Mouse (Mus musculus): ENCODE data around the gene Psap.
A peak's percentile ranks its signal among the peaks of the same experiment; 100 is the strongest.

Gene Psap

DNA sequence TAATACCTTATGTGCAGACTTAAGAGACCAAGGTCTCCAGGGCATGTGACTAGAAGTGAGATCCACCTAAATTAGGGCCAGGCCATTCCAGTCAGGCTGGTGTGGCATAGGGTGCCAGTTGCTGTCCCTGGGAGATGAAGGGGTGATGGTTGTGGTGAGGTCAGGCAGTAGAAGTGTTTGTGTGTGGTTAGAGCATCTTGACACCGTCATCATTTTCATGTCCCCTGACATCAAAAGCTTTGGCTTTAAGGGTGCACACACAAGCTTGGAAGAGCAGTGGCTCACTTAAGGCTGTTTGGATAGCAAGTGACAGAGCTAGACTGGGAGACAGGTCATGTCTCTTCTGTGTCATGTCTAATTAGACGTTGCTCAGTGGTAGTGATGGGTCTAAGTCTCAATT lies 10.3 kb downstream of the Psap start:
- DNase-seq (ENCODE audit: inconsistent ontology term): no peak

DNA sequence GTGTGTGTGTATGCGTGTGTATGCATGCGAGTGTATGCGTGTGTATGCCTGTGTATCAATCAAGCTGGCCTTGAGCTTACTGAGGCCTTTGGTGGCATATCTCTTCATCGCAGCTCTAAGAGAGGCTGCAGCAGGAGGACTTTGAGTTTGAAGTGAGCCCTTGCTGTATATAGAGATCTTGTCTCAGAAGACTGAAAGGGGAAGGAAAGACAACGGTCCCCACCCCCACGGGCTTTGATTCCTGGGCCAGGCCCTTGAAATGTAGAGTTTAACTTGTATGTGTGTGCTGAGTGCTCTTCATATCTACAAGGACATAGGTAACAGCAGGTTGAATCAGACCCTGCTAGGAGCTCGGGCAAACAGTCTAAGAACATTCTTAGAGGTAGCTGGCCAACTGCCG lies 11.8 kb downstream of the Psap start:
- DNase-seq (ENCODE audit: inconsistent ontology term): no peak

DNA sequence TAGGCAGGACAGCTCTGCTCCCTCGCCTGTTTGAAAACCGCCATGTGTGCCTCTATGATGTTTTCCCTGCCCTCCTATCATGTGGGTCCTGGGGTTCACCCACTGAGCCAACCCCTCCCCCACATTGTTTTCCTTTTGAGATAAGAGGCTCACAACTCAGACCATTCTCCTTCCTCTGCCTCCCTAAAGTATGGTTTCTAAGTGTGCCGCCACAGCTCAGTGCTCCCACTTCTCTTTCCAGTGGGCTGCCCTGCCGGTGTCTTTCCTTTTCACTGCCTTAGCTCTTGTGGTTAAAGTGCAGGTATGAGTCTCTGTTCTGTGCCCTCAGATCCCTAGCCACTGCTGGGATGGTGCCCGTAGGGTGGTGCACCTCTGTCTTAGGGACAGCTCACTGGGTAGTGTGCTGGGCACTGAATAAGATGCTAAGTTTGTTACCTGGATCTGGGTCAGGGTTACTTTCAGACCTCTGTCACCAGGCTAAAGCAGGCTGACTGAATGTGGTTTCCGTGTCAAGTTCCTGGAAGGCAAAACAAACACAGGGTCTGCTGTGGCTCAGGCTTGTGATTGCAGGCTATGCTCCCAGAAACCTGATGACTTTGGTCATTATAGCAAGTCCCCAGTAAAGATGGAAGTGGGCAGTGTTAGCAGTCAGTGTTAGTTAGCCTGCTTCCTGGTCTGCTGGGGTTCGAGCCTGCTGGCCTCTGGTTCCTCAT lies 12.8 kb downstream of the Psap start:
- no peak for DNase-seq (ENCODE audit: inconsistent ontology term)

DNA sequence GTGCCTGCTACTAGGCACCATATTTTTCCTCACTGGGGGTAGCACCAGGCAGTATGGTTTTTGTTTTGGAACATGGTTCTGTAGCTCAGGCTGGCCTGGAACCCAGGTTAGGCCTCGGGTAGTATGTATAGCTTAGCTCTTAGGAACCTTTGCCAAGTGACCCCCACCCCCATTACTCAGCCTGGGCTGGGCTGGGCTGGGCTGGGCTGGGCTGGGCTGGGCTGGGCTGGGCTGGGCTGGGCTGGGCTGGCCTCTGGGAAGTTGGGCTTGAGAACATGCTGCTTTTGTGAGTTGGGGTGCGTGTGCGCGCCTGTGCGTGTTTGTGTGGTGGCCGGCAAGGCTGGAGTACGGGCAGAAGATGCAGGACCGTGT lies 13.3 kb downstream of the Psap start:
- no peak for DNase-seq (ENCODE audit: inconsistent ontology term)

DNA sequence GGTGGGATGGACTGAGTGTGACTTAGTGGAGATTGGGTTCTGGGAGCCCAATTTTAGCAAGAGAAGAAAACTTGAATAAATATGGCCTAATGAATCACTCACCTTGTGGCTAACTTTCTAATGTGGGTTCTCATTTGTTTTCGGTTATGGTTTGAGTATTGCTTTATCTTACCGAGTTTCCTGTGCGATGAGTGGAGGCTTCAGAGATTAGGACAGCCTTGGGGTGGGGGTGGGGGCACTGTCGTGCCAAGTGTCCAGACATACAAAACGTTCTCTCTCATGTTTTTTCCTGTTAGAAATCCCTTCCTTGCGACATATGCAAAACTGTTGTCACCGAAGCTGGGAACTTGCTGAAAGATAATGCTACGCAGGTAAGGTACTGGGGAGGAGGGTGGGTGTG lies 14.8 kb downstream of the Psap start:
- DNase-seq (ENCODE audit: inconsistent ontology term): no peak

DNA sequence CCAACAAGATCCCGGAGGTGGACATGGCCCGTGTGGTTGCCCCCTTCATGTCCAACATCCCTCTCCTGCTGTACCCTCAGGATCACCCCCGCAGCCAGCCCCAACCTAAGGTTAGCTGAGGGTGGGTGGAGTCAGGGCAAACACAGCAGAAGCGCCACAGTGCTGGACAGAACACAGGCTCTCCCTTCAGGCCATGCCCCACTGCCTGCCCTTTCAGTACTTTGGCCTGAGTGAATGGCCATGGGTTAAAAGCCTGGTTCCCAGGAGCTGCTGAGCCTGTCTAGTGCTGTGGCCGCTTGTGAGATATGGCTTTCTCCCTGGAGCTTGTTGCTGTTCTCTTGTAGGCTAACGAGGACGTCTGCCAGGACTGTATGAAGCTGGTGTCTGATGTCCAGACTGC lies 17.2 kb downstream of the Psap start:
- DNase-seq (ENCODE audit: inconsistent ontology term): no peak

DNA sequence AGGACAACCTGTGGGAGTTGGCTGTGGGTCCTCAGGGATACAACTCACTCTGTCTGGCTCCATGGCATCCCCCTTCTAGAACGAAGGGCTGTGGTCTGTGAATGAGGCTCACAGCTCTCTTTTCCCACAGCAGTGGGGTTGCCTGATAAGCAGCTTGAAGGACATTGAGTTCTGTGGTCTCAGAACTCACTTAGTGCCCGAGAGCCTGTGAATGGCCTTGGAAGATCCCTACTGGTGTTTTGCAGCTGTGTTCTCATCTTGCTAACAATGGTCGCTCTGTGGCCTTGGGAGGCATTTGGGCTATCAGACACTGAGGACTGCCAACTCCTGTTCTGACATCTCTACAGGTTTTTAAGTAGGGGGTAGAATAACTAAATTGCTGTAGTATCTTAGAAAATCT lies 17.9 kb downstream of the Psap start:
- no peak for DNase-seq (ENCODE audit: inconsistent ontology term)

DNA sequence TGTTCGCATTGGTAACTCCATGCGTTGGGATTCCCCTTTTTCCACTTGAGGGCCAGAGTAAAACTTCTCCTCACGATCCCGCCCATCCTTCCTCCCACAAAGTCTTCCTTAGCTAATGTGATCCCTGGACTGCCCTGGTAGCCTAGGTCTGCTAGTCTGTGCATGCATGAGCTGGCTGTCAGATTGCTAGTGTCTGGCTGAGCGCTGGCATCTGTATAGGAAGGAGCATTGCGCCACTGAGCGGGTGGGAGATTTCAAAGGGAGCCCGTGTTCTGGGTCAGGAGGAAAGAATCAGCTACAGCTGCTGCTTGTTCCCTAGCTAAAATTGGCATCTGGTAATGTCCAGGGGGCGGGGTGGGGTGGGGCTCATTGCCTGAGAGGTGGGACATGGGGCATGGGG lies 18.6 kb downstream of the Psap start:
- no peak for DNase-seq (ENCODE audit: inconsistent ontology term)

DNA sequence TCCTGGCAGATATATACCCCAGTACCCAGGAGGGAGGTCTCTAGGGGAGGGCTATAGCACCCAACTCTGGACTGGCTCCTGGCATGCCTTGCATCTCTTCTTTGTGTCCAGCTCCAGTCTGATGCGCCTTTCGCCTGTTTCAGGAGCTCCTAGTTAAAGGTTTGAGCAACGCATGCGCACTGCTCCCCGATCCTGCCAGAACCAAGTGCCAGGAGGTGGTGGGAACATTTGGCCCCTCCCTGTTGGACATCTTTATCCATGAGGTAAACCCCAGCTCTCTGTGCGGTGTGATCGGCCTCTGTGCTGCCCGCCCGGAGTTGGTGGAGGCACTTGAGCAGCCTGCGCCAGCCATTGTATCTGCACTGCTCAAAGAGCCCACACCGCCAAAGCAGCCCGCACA lies 22.2 kb downstream of the Psap start:
- no peak for DNase-seq (ENCODE audit: inconsistent ontology term)

DNA sequence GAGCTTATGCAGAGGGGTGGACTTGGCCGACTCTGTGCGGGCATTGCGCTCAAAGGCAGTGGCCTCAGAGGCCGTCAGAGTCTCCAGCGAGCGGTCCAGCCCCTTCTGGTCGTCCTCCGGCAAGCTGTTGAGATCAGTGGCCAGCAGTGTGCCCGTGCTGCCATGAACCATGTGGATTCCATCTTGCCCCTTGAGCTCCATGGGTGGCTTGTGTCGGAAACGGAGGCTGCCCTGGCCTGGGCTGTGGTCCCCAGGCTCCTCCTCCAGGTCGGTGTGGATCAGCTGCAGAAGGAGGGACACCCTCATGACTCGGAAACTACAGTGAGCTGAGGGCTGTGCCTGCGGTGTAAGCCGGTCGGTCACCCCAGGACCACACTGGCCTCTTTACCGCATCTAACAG lies 26.0 kb downstream of the Psap start:
- no peak for DNase-seq (ENCODE audit: inconsistent ontology term)

DNA sequence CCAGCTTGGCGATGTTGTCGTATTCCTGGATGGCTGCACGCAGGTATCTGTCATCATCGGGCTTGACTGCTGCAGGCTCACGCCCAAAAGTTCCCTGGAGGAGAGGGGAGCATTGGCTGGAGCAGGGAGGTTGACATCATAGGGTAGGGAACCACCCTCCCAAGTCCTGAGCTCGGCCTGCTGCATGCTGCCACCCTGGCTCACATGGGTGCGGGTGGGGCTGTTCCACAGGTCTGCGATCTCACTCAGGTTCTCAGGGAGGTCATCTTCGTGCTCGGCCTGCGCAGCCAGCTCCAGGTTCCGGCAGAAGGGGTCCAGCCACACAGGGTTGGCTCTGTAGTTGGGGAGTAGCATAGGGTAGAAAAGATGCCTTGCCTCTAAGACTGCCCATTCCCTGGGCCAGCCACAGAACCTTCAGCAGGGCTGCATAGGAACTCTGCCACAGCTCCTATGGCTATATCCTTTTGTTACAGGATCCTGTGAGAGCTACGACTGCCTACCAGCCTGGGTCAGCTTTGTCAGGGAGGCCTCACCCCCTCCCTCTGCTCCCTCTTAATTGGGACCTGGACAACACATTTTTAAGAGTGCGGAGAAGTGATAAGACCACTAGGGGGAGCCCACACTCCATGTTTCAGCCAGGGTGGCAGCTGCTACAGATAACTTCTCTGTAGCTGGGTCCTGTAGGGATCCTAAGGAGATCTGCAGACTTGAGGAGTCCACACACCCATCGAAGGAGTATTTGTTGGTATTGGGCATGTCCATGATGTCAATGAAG lies 27.6 kb downstream of the Psap start:
- peak; percentile 79 for DNase-seq (ENCODE audit: inconsistent ontology term)

DNA sequence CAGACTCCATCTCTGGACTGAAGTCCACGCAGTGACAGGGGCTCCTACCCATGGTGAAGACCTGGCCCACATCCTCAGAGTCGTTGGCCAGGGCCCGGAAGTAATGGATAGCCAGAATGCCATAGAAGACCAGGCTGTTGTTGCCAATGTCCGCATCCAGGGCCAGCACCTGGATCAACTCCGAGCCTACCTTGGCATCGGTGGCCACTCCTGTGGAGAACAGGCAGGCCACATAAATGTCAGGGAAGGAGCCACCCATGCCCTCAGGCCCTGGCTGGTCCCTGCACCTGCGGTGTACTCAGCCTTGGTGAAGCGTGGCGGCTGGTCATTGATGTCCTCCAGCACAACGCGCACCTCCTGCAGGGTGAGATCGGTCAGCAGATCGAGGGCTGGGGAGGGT lies 33.2 kb downstream of the Psap start:
- DNase-seq (ENCODE audit: inconsistent ontology term): no peak

DNA sequence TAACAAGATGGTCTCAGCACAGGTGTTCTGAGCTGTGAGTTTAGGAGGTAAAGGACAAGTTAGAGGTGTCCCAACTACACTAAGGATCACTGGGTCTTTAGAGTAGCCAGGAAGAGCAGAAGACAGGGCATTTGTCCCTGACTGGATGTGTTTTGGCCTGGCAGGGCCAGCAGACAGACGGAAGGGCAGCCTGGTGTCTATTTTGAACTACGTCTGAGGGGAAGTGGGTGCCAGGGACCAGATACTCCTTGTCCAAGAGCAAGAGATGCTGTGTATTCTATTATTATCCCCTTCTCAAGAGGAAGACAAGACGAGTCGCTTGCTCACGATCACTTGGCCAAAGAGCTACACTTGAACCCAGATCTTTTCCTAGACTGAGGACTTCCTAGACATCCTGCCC lies 36.2 kb downstream of the Psap start:
- no peak for DNase-seq (ENCODE audit: inconsistent ontology term)

DNA sequence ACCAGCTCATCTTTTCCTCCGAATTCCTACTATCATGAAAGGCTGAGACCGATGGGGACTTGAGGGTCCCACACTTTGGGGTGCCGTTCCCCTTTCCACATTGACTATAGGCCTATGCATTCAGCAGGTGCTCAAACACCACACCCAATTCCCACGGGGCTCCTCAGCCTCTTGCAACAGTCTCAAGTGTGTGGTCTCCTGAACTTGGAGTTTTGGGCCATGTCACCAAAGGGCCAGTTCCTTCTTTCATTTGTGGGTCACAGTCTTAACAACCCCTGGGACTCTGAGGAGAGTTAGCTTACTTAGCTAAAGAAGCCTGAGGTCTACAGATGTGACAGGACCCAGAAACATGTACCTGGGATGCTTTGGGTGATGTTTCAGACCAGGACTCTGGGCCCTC lies 38.7 kb downstream of the Psap start:
- DNase-seq (ENCODE audit: inconsistent ontology term): no peak

DNA sequence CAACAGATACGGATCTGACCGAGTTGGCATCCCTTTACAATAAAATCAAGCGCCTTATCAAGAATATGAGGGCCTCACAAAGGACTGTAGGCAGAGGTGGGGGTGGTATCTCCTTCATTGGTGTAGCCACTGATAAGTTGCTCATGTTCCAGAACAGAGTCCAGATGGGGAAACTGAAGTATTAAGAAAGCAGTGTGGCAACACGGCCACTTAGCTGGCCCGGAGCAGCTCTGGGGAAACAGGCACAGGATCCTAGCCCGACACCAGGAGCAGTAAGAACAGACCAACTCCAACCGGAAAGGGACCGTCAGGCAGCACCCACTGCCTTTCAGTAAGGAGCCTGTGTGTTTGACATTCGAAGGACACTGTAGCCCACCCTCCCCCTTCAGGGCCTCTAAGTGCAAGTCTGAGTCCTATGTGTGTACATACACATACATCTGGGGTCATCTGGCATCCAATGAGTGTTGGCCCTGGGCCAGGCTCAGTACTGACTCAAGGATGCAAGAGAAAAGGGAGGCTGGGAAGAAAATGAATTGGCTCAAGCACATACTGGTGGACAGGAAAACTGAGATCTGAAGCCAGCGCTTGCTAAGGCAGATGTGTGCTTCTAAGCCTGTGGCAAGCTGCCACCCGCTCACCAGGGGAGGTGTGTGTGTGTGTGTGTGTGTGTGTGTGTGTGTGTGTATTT lies 51.7 kb downstream of the Psap start:
- no peak for DNase-seq (ENCODE audit: inconsistent ontology term)

DNA sequence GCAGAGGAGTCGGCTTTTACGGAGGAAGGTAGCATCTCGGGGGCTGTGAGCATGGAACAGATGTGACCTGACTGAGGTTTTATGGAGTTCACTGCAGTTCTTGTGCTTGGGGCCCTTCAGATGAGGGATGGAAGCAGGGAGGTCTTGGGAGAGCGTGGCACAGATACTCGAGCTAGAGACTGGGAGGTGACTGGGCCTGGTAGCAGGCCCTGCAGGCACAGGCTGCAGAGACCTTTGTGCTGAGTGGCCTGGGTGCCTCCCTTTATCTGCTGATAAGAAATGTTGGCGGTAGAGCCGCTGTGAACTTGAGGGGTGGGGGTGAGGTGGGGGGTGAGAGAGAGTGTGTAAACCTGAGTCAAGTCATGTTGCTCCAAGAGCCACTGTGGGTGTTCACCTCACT lies 57.2 kb downstream of the Psap start:
- no peak for DNase-seq (ENCODE audit: inconsistent ontology term)

DNA sequence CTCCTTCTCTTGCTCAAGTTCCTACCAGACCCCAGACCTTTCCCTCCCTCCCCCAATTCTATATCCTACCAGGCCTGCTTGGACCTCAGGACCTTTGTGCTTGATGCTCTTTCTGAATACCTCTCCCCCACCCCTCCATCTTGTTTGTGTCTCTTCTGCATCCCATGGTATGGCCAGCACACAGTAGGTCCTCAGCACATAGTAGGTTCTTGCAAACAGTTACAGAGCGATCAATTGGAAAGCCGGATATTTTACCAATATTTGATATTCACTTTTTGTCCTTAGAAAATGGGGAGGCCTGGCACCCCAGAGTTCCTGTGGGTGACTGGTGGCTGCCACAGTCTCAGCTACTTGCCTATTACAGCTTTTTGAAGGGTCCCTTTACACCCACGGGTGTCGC lies 57.6 kb downstream of the Psap start:
- no peak for DNase-seq (ENCODE audit: inconsistent ontology term)

DNA sequence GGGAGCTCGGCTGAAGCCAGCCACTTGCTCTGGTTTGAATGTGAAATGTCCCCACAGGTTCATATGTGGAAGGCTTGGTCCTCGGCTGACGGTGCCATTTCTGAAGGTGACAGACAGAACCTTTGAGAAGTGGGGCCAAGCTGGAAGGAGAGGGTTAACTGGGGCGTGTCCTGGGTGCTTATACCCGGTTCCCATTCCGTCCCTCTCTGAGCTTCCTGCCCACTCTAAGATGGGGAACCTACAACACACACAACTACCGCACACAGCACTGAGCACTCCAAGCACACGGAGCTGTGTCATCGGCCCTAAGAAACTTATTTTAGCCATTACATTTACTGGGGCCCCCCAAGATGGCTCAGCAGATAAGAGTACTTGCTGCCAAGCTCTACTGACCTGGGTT lies 64.1 kb downstream of the Psap start:
- DNase-seq (ENCODE audit: inconsistent ontology term): no peak

DNA sequence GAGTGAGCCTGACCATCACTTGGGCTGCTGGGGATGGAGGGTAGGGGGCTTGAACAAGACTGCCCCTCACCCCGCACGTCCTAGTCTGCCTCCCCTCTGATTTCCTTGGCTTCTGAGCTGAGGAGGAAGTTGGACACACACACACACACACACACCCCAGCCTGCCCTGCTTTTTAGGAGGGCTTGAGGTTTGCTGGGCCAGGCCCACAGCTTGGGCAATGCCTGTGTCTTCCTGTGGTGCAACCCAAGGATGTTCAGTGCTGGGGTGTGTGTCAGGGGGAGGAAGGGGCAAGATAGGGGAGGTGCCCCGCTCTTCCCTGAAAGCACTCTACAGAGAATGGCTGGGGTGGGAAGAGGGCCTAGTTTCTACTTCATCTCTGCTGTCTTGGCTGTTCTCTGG lies 66.7 kb downstream of the Psap start:
- DNase-seq (ENCODE audit: inconsistent ontology term): no peak

DNA sequence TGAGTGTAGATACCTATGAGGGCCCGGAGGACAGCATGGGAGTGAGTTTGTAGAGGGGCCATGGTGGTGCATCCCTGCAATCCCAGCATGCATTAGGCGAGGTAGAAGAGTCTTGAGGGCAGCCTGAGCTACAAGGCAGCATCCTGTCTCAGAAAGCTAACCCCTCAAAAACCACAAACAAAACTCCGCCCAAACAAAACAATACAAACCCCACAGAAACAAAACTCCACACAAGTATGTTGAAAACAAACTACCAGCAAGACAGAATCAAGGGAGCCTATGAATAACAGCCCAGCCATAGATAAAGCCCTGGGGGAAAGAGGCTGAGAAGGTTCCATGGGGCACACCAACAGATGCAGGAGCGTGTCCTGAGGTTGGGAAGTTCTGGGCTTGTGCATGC lies 68.6 kb downstream of the Psap start:
- no peak for DNase-seq (ENCODE audit: inconsistent ontology term)

DNA sequence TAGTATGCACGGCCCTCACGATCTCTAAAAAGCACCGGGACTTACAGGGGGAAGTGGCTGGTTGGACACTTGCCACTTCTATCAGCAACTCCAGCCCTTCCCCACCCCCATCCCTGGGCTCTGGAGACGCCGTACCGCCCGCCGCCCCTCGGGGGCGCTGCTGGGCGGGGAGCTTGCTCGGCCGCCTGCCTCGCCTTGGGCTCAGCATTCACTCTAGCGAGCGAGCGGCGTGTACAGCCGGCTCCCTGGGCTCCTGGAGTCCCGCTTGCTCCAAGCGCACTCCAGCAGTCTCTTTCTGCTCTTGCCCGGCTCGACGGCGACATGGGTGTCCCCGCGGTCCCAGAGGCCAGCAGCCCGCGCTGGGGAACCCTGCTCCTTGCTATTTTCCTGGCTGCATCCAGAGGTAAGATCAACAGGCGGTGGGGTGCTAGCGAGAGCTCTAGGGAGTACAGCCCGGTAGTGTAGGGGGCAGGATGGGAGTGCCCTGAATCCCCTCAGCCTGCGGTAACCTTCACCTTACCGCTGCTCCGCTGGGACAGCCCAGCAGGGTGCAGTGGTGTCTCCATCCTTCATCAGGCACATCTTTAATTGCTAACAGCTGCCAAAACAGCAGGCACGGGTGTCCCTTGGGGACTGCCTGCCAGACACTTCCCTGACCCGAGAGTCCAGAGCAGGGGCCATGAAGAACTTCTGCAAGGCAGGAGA lies 69.4 kb downstream of the Psap start, which contains the start of gene Vsir:
Gene Vsir, plus strand, starts transcription at position 151 of the 705 bp plus-strand sequence.
- DNase-seq (ENCODE audit: inconsistent ontology term): peak; percentile 71
